Mouse (Mus musculus) brain, embryonic 14.5 days (tissue): ENCODE measurements at regions not wholly inside any gene's neighbourhood (a gene's known extent, or its start where the extent isn't known, plus 50 kb on each side); places are given as distances from the start of the nearest gene placed in this dataset.

Experiments used
- CTCF ChIP-seq: fragments of 200-500 bp; IDR thresholded peaks from 2 replicates; pipeline ENCODE4 v1.5.1; 2012; ENCODE audit warnings: inconsistent platforms, mild to moderate bottlenecking, moderate library complexity, borderline replicate concordance; ENCODE audit not compliant: insufficient read depth, insufficient read length; ENCODE audit errors: extremely low read depth
- POLR2A ChIP-seq: fragments of 200-500 bp; IDR thresholded peaks from 2 replicates; pipeline ENCODE4 v1.6.1; 2012; ENCODE audit warnings: mild to moderate bottlenecking, inconsistent platforms, borderline replicate concordance; ENCODE audit not compliant: poor library complexity, insufficient read depth, insufficient read length, severe bottlenecking; ENCODE audit errors: extremely low read depth

- TF ChIP-seq POLR2A (no peak), CTCF (no peak)
Observed at GRCm38 (mm10) chr6:70342147-70342546, 449.9 kb downstream of the Rpia start.
